Mouse (Mus musculus) pancreas, adult 10 weeks (tissue): ENCODE results near the gene Ccdc102a. TPM values are rescaled to one million over a fixed set of nuclear protein-coding genes. Genes with fewer than 3 reads are reported as not detected.

Experiments used
- polyA plus RNA-seq: library from polyadenylated mRNA; stranded (reverse); fragments of 350-450 nt; fragmentation: Illumina TruSeq; extraction: RNeasy Lipid Tissue Mini Kit (QIAGEN cat#74804); gene quantifications from one replicate; pipeline ENCODE4 v1.2.3, GENCODE M21; 2015; ENCODE audit warnings: low read depth, low replicate concordance; ENCODE audit not compliant: insufficient read depth

Gene Ccdc102a
- 2.3 TPM for polyA plus RNA-seq

DNA sequence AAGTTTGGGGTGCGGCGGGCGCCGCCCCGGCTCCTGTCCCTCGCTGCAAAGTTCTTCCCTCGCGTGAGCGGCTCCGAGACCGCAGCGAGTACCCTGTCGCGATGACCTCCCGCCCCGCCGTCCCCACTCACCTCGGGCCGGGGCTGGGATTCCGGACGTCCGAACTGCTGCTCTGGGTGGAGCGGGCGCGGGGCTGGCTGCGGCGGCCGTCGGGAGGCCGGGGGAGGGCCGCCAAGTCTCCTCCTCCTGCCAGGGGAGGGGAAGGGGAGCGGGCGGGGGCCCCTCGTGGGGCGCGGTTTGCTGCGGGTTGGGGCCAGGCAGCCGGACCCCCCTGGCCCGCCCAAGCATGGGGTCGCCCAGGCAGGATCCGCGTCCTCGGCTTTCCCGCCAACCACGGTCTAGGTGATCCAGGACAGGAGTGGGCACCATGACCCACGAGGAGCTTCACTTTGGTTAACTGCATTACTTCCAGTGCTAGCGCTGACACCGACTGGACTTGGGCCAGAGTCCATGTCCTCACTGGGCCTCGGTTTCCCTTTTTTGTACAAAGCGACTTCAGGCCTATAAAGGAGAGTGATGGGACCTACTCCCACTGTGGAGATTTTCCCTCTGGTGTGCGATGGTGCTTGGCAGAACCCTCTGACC, at the start of gene Ccdc102a:
TSS of gene Ccdc102a (minus strand) at position 248 of the 645 bp plus-strand sequence.

DNA sequence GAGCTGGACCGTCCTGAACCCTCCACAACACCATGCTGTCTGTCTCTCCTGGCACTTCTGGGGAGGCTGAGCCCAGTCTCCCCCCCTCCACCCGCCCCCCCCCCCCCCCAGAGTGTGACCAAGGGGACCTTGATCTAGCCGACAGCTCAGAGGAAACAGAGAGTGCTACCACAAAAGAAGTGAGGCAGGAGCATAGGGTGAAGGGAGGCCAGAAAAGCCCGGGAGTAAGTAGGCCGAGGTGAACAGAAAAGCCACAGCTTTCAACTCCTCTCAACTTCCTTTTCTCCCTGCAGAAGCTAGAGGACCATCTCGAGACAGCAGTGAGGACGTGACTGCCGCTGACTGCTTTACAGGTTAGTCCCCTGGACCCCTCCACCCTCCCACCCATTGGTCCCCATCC, 5.5 kb upstream of the Ccdc102a start, which contains the start of gene Adgrg5:
TSS of gene Adgrg5 (plus strand) at position 290 of the 400 bp plus-strand sequence.

DNA sequence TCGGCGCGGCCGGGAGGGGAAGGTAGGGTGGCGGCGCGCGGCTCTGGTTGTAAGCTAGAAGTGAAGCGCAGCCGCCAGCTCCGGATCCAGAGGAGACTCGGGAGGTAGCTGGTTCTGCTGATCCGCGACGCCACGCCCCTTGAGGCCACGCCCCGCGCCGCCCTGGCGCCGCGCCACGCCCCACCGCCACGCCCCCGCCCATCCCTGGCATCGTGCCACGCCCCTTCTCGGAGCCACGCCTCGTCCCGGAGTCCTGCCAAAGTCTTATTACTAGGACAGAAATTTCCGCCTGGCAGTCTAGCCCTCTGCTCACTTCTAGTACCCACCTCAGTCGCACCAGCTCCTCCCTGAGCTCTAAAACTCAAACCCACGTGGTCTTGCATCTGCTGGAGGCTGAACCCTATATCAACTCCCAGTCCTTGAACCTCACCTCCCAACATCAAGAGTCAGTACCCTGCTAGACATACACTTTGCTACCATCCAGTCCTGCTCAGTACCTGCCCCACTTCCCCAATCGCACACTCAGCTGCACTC, 41.6 kb downstream of the Ccdc102a start, which contains the start of gene Dok4:
TSS of gene Dok4 (minus strand) at position 134 of the 534 bp plus-strand sequence.

DNA sequence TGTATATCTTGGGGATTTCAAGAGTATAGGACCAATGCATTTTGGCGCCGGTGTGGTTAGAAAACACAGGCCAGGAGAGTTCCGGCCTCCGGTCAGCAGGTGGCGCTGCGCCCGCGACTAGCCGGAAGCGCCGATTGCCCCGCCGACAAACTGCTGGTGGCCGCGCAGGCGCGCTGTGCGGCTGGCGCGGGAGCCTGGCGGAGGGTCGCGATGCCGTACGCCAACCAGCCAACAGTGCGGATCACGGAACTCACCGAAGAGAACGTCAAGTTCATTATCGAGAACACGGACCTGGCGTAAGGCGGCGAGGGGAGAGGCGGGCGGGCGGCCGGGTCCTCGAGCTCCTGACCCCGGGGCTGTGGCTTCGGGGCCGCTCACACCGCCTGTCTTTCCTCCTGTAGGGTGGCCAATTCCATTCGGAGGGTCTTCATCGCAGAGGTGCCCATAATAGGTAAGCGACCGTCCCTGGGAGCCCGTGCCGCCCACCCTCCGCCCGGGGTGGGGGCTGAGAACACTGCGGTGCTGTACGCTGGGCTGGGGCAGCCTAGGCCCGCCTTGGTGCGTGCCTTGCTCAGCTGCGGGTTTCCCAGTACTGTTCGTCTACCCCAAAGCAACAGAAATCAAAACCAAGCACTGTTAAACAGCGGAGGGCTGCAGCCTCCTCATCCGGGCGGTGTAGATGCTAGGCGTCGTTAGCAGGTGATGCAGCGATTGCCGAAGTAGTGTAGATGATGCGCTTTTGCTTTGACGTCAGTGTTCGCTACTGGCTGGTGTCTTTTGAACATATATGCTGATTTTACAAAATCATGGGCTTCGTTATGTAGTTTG, 60.3 kb downstream of the Ccdc102a start, which contains the start of gene Polr2c:
TSS of gene Polr2c (plus strand) at position 105 of the 828 bp plus-strand sequence.

Other genes with a start within 250 kb of the Ccdc102a start
- not detected for gene Pllp, start 221.8 kb downstream of the Ccdc102a start, polyA plus RNA-seq
- not detected for gene Ccl22, start 172.5 kb downstream of the Ccdc102a start, polyA plus RNA-seq
- 5.9 TPM for gene Cx3cl1, start 146.1 kb downstream of the Ccdc102a start, polyA plus RNA-seq
- not detected for gene Ccl17, start 107.6 kb downstream of the Ccdc102a start, polyA plus RNA-seq
- gene Coq9, start 79.8 kb downstream of the Ccdc102a start, polyA plus RNA-seq = 24.9 TPM
- 8.0 TPM for gene Ciapin1, start 79.7 kb downstream of the Ccdc102a start, polyA plus RNA-seq
- 12.7 TPM for gene Polr2c, start 60.6 kb downstream of the Ccdc102a start, polyA plus RNA-seq
- 6.9 TPM for gene Dok4, start 41.8 kb downstream of the Ccdc102a start, polyA plus RNA-seq
- gene Adgrg5, start 5.6 kb upstream of the Ccdc102a start, polyA plus RNA-seq = 0.39 TPM
- 21.1 TPM for gene Adgrg1, start 56.7 kb upstream of the Ccdc102a start, polyA plus RNA-seq
- gene Adgrg3, start 99.6 kb upstream of the Ccdc102a start, polyA plus RNA-seq = 3.5 TPM
- not detected for gene Drc7, start 137.0 kb upstream of the Ccdc102a start, polyA plus RNA-seq
- gene Katnb1, start 163.1 kb upstream of the Ccdc102a start, polyA plus RNA-seq = 3.3 TPM